Mouse (Mus musculus) MEL (cell line): ENCODE data around the gene Mstn. TPM values are rescaled to one million over a fixed set of nuclear protein-coding genes. Genes with fewer than 3 reads are reported as not detected.

ENCODE experiments used
- DNase-seq: peaks from one replicate; pipeline ENCODE4 v3.0.0; 2011; ENCODE audit warnings: low read depth, low spot score
- H3K27ac ChIP-seq: 2 replicates; pipeline ENCODE4 v1.5.1; 2012; ENCODE audit warnings: low read depth, mild to moderate bottlenecking, control low read depth, low read length, moderate library complexity; ENCODE audit not compliant: control insufficient read depth
- H3K27me3 ChIP-seq, 2 experiments: fragments of 150-350 bp in 1 of 2; sonication (generic) in 1 of 2; 2 replicates each; pipeline ENCODE4 v1.6.1; 2012; ENCODE audit warnings: low read length in 2 of 2, mild to moderate bottlenecking in 2 of 2, improper control_type of control experiment in 1 of 2, moderate library complexity in 1 of 2; ENCODE audit not compliant: insufficient read depth in 2 of 2, control insufficient read depth in 1 of 2
- H3K36me3 ChIP-seq, 2 experiments: 2 replicates each; pipeline ENCODE4 v1.6.1; 2012 to 2014; ENCODE audit warnings: low read length in 2 of 2, improper control_type of control experiment in 1 of 2, inconsistent platforms in 1 of 2, mild to moderate bottlenecking in 1 of 2; ENCODE audit not compliant: insufficient read depth in 2 of 2, control insufficient read depth in 1 of 2
- H3K4me1 ChIP-seq, 2 experiments: fragments of 150-350 bp in 1 of 2; sonication (generic) in 1 of 2; 2 replicates each; pipeline ENCODE4 v1.6.1; 2012; ENCODE audit warnings: low read length in 2 of 2, improper control_type of control experiment in 1 of 2, mild to moderate bottlenecking in 1 of 2; ENCODE audit not compliant: insufficient read depth in 2 of 2, control insufficient read depth in 1 of 2
- H3K4me3 ChIP-seq, 2 experiments: fragments of 150-350 bp in 1 of 2; sonication (generic) in 1 of 2; 2 replicates each; pipeline ENCODE4 v1.5.1; 2012; ENCODE audit warnings: low read depth in 2 of 2, low read length in 2 of 2, mild to moderate bottlenecking in 2 of 2, moderate library complexity in 2 of 2, control low read depth in 1 of 2, improper control_type of control experiment in 1 of 2; ENCODE audit not compliant: control insufficient read depth in 1 of 2, insufficient read depth in 1 of 2
- H3K79me2 ChIP-seq: 2 replicates; pipeline ENCODE4 v1.6.1; 2012; ENCODE audit warnings: mild to moderate bottlenecking, low read length, moderate library complexity; ENCODE audit not compliant: control insufficient read depth, poor library complexity, insufficient read depth
- H3K9ac ChIP-seq: 2 replicates; pipeline ENCODE4 v1.6.1; 2012; ENCODE audit warnings: low read depth, mild to moderate bottlenecking, control low read depth, low read length, moderate library complexity; ENCODE audit not compliant: control insufficient read depth, poor library complexity, severe bottlenecking
- H3K9me3 ChIP-seq: fragments of 150-350 bp; sonication (generic); replicated peaks from 2 replicates; pipeline ENCODE4 v1.6.1; 2012; ENCODE audit warnings: mild to moderate bottlenecking, low read length, improper control_type of control experiment, moderate library complexity; ENCODE audit not compliant: insufficient read depth
- BHLHE40 ChIP-seq: IDR thresholded peaks from 2 replicates; pipeline ENCODE4 v1.6.1; 2012; ENCODE audit warnings: low read depth, mild to moderate bottlenecking, inconsistent platforms, low read length, improper control_type of control experiment, borderline replicate concordance
- CHD1 ChIP-seq: IDR thresholded peaks from 2 replicates; pipeline ENCODE4 v1.6.1; 2012; ENCODE audit warnings: low read depth, mild to moderate bottlenecking, inconsistent platforms, low read length, improper control_type of control experiment
- CHD2 ChIP-seq: IDR thresholded peaks from 2 replicates; pipeline ENCODE4 v1.6.1; 2011; ENCODE audit warnings: low read length, improper control_type of control experiment
- CTCF ChIP-seq, 3 experiments: IDR thresholded peaks in 2 of 3; conservative IDR thresholded peaks in 1 of 3; 2 replicates each; pipeline ENCODE4 v1.5.1; 2011 to 2012; ENCODE audit warnings: low read length in 3 of 3, low read depth in 2 of 3, mild to moderate bottlenecking in 2 of 3, improper control_type of control experiment in 1 of 3, inconsistent platforms in 1 of 3, mixed read lengths in 1 of 3, moderate library complexity in 1 of 3; ENCODE audit not compliant: control insufficient read depth in 1 of 3, insufficient read depth in 1 of 3, poor library complexity in 1 of 3, severe bottlenecking in 1 of 3
- E2F4 ChIP-seq: IDR thresholded peaks from 2 replicates; pipeline ENCODE4 v1.6.1; 2011; ENCODE audit warnings: low read depth, low read length, improper control_type of control experiment, borderline replicate concordance
- ELF1 ChIP-seq: IDR thresholded peaks from 2 replicates; pipeline ENCODE4 v1.6.1; 2014; ENCODE audit warnings: low read depth, mild to moderate bottlenecking, inconsistent platforms, low read length, improper control_type of control experiment, moderate library complexity
- EP300 ChIP-seq, 2 experiments: IDR thresholded peaks; 2 replicates each; pipeline ENCODE4 v1.6.1; 2011; ENCODE audit warnings: improper control_type of control experiment in 2 of 2, low read length in 2 of 2, low read depth in 1 of 2, mild to moderate bottlenecking in 1 of 2
- ETS1 ChIP-seq: IDR thresholded peaks from 2 replicates; pipeline ENCODE4 v1.6.1; 2012; ENCODE audit warnings: low read depth, mild to moderate bottlenecking, inconsistent platforms, low read length, improper control_type of control experiment, moderate library complexity
- HCFC1 ChIP-seq: IDR thresholded peaks from 2 replicates; pipeline ENCODE4 v1.6.1; 2012; ENCODE audit warnings: low read depth, mild to moderate bottlenecking, inconsistent platforms, low read length, improper control_type of control experiment, moderate library complexity
- JUND ChIP-seq: IDR thresholded peaks from 2 replicates; pipeline ENCODE4 v1.6.1; 2011; ENCODE audit warnings: low read depth, mild to moderate bottlenecking, improper control_type of control experiment, low read length
- MAFK ChIP-seq: IDR thresholded peaks from 2 replicates; pipeline ENCODE4 v1.6.1; 2011; ENCODE audit warnings: low read depth, mild to moderate bottlenecking, low read length, improper control_type of control experiment, borderline replicate concordance
- MAX ChIP-seq: IDR thresholded peaks from 2 replicates; pipeline ENCODE4 v1.6.1; 2011; ENCODE audit warnings: low read length, improper control_type of control experiment
- MXI1 ChIP-seq: IDR thresholded peaks from 2 replicates; pipeline ENCODE4 v1.6.1; 2011; ENCODE audit warnings: mild to moderate bottlenecking, low read depth, low read length, improper control_type of control experiment
- MYC ChIP-seq: IDR thresholded peaks from 2 replicates; pipeline ENCODE4 v1.6.1; 2011; ENCODE audit warnings: low read depth, mild to moderate bottlenecking, low read length, improper control_type of control experiment, moderate library complexity
- NELFE ChIP-seq: IDR thresholded peaks from 2 replicates; pipeline ENCODE4 v1.6.1; 2011; ENCODE audit warnings: low read depth, low read length, improper control_type of control experiment
- NRF1 ChIP-seq: IDR thresholded peaks from 2 replicates; pipeline ENCODE4 v1.6.1; 2014; ENCODE audit warnings: low read depth, mild to moderate bottlenecking, inconsistent platforms, low read length, improper control_type of control experiment, moderate library complexity; ENCODE audit not compliant: poor library complexity, insufficient read depth, severe bottlenecking
- POLR2A ChIP-seq, 2 experiments: IDR thresholded peaks; 2 replicates each; pipeline ENCODE4 v1.6.1; 2011 to 2012; ENCODE audit warnings: low read length in 2 of 2, mild to moderate bottlenecking in 2 of 2, control low read depth in 1 of 2, improper control_type of control experiment in 1 of 2, low read depth in 1 of 2, moderate library complexity in 1 of 2; ENCODE audit not compliant: control insufficient read depth in 1 of 2, insufficient read depth in 1 of 2, poor library complexity in 1 of 2
- POLR2AphosphoS2 ChIP-seq: IDR thresholded peaks from 2 replicates; pipeline ENCODE4 v1.6.1; 2011; ENCODE audit warnings: low read length, improper control_type of control experiment
- POLR2AphosphoS5 ChIP-seq: IDR thresholded peaks from 2 replicates; pipeline ENCODE4 v1.6.1; 2012; ENCODE audit warnings: low read depth, borderline replicate concordance, mild to moderate bottlenecking, inconsistent platforms, low read length, moderate library complexity, mixed read lengths
- RAD21 ChIP-seq: IDR thresholded peaks from 2 replicates; pipeline ENCODE4 v1.6.1; 2011; ENCODE audit warnings: mild to moderate bottlenecking, low read depth, low read length, improper control_type of control experiment
- SMC3 ChIP-seq: IDR thresholded peaks from 2 replicates; pipeline ENCODE4 v1.6.1; 2011; ENCODE audit warnings: low read depth, low read length, improper control_type of control experiment
- TAL1 ChIP-seq: IDR thresholded peaks from 2 replicates; pipeline ENCODE4 v1.6.1; 2012; ENCODE audit warnings: mild to moderate bottlenecking, inconsistent platforms, low read length, moderate library complexity, mixed read lengths
- TBP ChIP-seq: IDR thresholded peaks from 2 replicates; pipeline ENCODE4 v1.8.0; 2011; ENCODE audit warnings: low read depth, low read length, improper control_type of control experiment
- TCF12 ChIP-seq: IDR thresholded peaks from 2 replicates; pipeline ENCODE4 v1.6.1; 2014; ENCODE audit warnings: low read depth, mild to moderate bottlenecking, inconsistent platforms, low read length, improper control_type of control experiment, moderate library complexity
- UBTF ChIP-seq: IDR thresholded peaks from 2 replicates; pipeline ENCODE4 v1.6.1; 2012; ENCODE audit warnings: low read depth, mild to moderate bottlenecking, inconsistent platforms, low read length, improper control_type of control experiment, moderate library complexity, borderline replicate concordance; ENCODE audit not compliant: insufficient read depth
- USF2 ChIP-seq, 2 experiments: IDR thresholded peaks; 2 replicates each; pipeline ENCODE4 v1.6.1; 2011 to 2012; ENCODE audit warnings: improper control_type of control experiment in 2 of 2, low read length in 2 of 2, borderline replicate concordance in 1 of 2, inconsistent platforms in 1 of 2, low read depth in 1 of 2, mild to moderate bottlenecking in 1 of 2; ENCODE audit not compliant: insufficient read depth in 1 of 2
- ZC3H11A ChIP-seq: IDR thresholded peaks from 2 replicates; pipeline ENCODE4 v1.6.1; 2012; ENCODE audit warnings: low read depth, mild to moderate bottlenecking, inconsistent platforms, low read length, improper control_type of control experiment
- ZKSCAN1 ChIP-seq: IDR thresholded peaks from 2 replicates; pipeline ENCODE4 v1.6.1; 2012; ENCODE audit warnings: low read depth, mild to moderate bottlenecking, inconsistent platforms, low read length, improper control_type of control experiment, moderate library complexity
- ZMIZ1 ChIP-seq: IDR thresholded peaks from 2 replicates; pipeline ENCODE4 v1.6.1; 2012; ENCODE audit warnings: low read depth, mild to moderate bottlenecking, inconsistent platforms, low read length, improper control_type of control experiment, moderate library complexity
- ZNF384 ChIP-seq: IDR thresholded peaks from 2 replicates; pipeline ENCODE4 v1.6.1; 2012; ENCODE audit warnings: low read depth, mild to moderate bottlenecking, inconsistent platforms, low read length, improper control_type of control experiment
- polyA plus RNA-seq, 2 experiments: library from polyadenylated mRNA; stranded (reverse) in 1 of 2; unstranded in 1 of 2; fragments of >175 nt in 1 of 2; fragments of >200 nt in 1 of 2; gene quantifications; 2 replicates each; pipeline versions ENCODE4 v1.2.1 to v1.2.4; 2012; ENCODE audit warnings: low replicate concordance in 2 of 2, low read depth in 1 of 2; ENCODE audit not compliant: insufficient read length in 2 of 2, insufficient read depth in 1 of 2, missing spikeins in 1 of 2
- total RNA-seq: library from RNA; depleted of rRNA; stranded (reverse); fragments of 300-350 nt; gene quantifications from 2 replicates; pipeline ENCODE4 v1.2.3, GENCODE M21; 2012

The Mstn gene
- total and polyA plus RNA-seq, 3 experiments: not detected

GRCm38 (mm10) chr1:53053087-53054022 is 8.1 kb upstream of the Mstn start:
- peak; percentile 54 for DNase-seq
- no peak for TF ChIP-seq MAFK
- no peak for TF ChIP-seq NRF1
- TF ChIP-seq POLR2A (IDR thresholded peaks at IDR 0.05; ENCODE audit: control insufficient read depth in 1 of 2, insufficient read depth in 1 of 2, low read depth in 1 of 2, low read length in 2 of 2, poor library complexity in 1 of 2): no peak
- TF ChIP-seq ZNF384: no peak
- TF ChIP-seq CTCF (IDR thresholded peaks at IDR 0.05 in 2 of 3, conservative IDR thresholded peaks at IDR 0.05 in 1 of 3; ENCODE audit: control insufficient read depth in 1 of 3, insufficient read depth in 1 of 3, low read depth in 2 of 3, low read length in 3 of 3, poor library complexity in 1 of 3, severe bottlenecking in 1 of 3): peak; percentile 25 to 82 (median 52); a peak in 4 of 6 replicates
- TF ChIP-seq SMC3: peak; percentile 91
- TF ChIP-seq ELF1: no peak
- TF ChIP-seq CHD1: no peak
- TF ChIP-seq USF2 (IDR thresholded peaks at IDR 0.05; ENCODE audit: borderline replicate concordance in 1 of 2, insufficient read depth in 1 of 2, low read depth in 1 of 2, low read length in 2 of 2): no peak
- TF ChIP-seq CHD2: no peak
- no peak for TF ChIP-seq ZMIZ1
- TF ChIP-seq ZKSCAN1: no peak
- no peak for TF ChIP-seq MYC
- no peak for TF ChIP-seq JUND
- no peak for TF ChIP-seq POLR2AphosphoS2
- TF ChIP-seq EP300 (IDR thresholded peaks at IDR 0.05; ENCODE audit: low read depth in 1 of 2, low read length in 2 of 2): no peak
- TF ChIP-seq TBP: no peak
- TF ChIP-seq ZC3H11A: peak; percentile 86
- TF ChIP-seq MAX: no peak
- TF ChIP-seq HCFC1: no peak
- TF ChIP-seq UBTF: no peak
- no peak for TF ChIP-seq NELFE
- TF ChIP-seq E2F4: no peak
- no peak for TF ChIP-seq TCF12
- no peak for TF ChIP-seq POLR2AphosphoS5
- no peak for TF ChIP-seq BHLHE40
- TF ChIP-seq TAL1: no peak
- peak; percentile 89 for TF ChIP-seq RAD21
- TF ChIP-seq ETS1: no peak
- TF ChIP-seq MXI1: no peak

More at GRCm38 (mm10) chr1:53053087-53054022, 8.1 kb upstream of the Mstn start:
- Histone ChIP-seq H3K27ac (no peak overlapping the region), H3K27me3 (peaks cover 0 to 3% of the 10 kb centered on the region in 2 experiments; a peak in 2 of 4 replicates), H3K79me2 (no peaks in the 10 kb centered on the region), H3K9ac (no peak overlapping the region), H3K4me1 (no peaks in the 10 kb centered on the region), H3K36me3 (no peaks in the 10 kb centered on the region), H3K4me3 (no peak overlapping the region), H3K9me3 (no peaks in the 10 kb centered on the region)
